Mouse (Mus musculus): ENCODE results near the gene Aqp2. TPM values are rescaled to one million over a fixed set of nuclear protein-coding genes. Genes with fewer than 3 reads are reported as not detected.
A peak's percentile ranks its signal among the peaks of the same experiment; 100 is the strongest.

Aqp2 gene
- polyA plus RNA-seq, 1 experiment from 2014 or later = not detected

DNA sequence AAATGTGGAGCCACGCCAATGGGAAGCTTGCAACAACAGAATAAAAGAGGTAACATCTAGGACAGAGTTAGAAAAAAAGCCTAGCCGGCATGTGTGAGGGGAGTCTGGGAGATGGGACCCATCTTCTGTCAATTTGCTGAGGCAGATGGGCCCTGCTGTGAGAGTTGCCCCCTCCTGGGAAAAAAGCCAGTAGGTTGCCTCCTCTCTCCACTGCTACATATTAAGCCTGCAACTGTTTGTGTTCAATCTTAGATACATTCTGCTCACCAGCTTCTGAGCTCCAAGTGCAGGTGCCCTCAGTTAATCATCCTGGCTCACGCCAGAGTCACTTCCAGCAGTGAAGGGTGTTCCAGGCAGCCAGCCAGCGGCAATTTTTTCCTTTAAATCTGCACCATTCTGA lies 41.0 kb downstream of the Aqp2 start:
- ATAC-seq (no peak), DNase-seq (ENCODE audit: low spot score) (no peak)
- Histone ChIP-seq H3K27me3 (replicated peaks; ENCODE audit: insufficient read depth, low read length) (no peaks in the 10 kb centered on the region), H3K4me2 (replicated peaks; ENCODE audit: low read depth, low read length) (no peak overlapping the region), H3K27ac (ENCODE audit: low read length) (no peak overlapping the region), H3K4me3 (ENCODE audit: low read depth, low read length) (no peak overlapping the region), H3K9me3 (ENCODE audit: low read length) (no peaks in the 10 kb centered on the region), H3K36me3 (ENCODE audit: insufficient read depth, low read length) (no peaks in the 10 kb centered on the region), H3K9ac (replicated peaks; ENCODE audit: low read depth) (no peak overlapping the region), H3K4me1 (ENCODE audit: insufficient read depth, low read depth, low read length) (peaks cover 3% of the 10 kb centered on the region; the same call in 1 of the 2 replicates)
- TF ChIP-seq EP300 (IDR thresholded peaks at IDR 0.05) (no peak), CTCF (IDR thresholded peaks at IDR 0.05) (no peak)
- 81% methylated on average over 4 of the region's 4 CpGs for WGBS

DNA sequence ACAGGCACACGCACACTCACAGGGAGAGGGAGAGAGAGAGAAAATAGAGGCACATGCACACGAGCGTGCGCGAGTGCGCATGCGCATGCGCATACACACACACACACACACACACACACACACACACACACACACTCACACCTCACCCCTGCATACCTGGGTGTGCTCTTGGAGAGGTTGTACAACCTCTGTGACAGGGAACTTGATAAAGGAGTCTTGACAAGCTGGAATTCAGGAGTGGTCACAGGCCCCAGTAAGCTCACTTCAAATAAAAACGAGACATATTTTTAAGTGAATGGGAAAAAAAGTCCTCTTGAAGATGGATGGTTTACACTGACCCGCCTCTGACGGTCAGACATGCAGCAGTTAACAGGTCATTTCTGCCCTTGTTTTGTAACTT lies 43.2 kb downstream of the Aqp2 start:
- Histone ChIP-seq H3K9ac (replicated peaks; ENCODE audit: low read depth) (no peak overlapping the region), H3K4me3 (ENCODE audit: low read depth, low read length) (no peak overlapping the region), H3K4me2 (replicated peaks; ENCODE audit: low read depth, low read length) (no peak overlapping the region), H3K27ac (ENCODE audit: low read length) (no peak overlapping the region), H3K27me3 (replicated peaks; ENCODE audit: insufficient read depth, low read length) (no peaks in the 10 kb centered on the region), H3K9me3 (ENCODE audit: low read length) (no peaks in the 10 kb centered on the region), H3K36me3 (ENCODE audit: insufficient read depth, low read length) (0 out of 2 replicates have a peak, but pooled peaks cover 4% of the 10 kb centered on the region), H3K4me1 (ENCODE audit: insufficient read depth, low read depth, low read length) (no peaks in the 10 kb centered on the region)
- ATAC-seq (peak; percentile 91), DNase-seq (ENCODE audit: low spot score) (peak; percentile 42)
- 76% methylated on average over 11 of the region's 11 CpGs for WGBS
- TF ChIP-seq CTCF (IDR thresholded peaks at IDR 0.05) (no peak), EP300 (IDR thresholded peaks at IDR 0.05) (peak; percentile 65)

DNA sequence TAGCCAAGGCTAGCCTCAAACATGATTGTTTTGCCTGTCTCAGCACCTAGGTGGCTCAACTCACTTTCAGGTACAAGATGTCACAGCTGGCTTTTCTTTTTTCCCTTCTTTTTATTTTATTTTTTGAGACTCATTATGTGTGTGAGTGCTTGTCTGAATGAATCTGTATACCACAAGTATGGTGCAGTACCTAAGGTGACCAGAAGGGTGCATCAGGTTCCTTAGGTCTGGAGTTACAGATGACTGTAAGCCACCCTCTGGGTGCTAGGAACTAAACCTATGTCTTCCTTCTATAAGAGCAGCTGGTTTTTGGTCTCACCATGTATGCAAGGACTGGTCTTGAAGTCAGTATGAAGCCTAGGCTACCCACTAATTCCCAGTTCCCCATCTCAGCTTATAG lies 52.8 kb downstream of the Aqp2 start:
- Histone ChIP-seq H3K4me3 (ENCODE audit: low read depth, low read length) (no peak overlapping the region), H3K9me3 (ENCODE audit: low read length) (no peaks in the 10 kb centered on the region), H3K36me3 (ENCODE audit: insufficient read depth, low read length) (peaks cover 6% of the 10 kb centered on the region; the same call in 1 of the 2 replicates), H3K9ac (replicated peaks; ENCODE audit: low read depth) (no peak overlapping the region), H3K4me2 (replicated peaks; ENCODE audit: low read depth, low read length) (no peak overlapping the region), H3K4me1 (ENCODE audit: insufficient read depth, low read depth, low read length) (no peaks in the 10 kb centered on the region), H3K27ac (ENCODE audit: low read length) (no peak overlapping the region), H3K27me3 (replicated peaks; ENCODE audit: insufficient read depth, low read length) (no peaks in the 10 kb centered on the region)
- no peak for ATAC-seq
- DNase-seq (ENCODE audit: low spot score) = no peak
- TF ChIP-seq CTCF (IDR thresholded peaks at IDR 0.05) (peak; percentile 58), EP300 (IDR thresholded peaks at IDR 0.05) (no peak)

Other genes with a start within 250 kb of the Aqp2 start
- 25.8 and 30.7 TPM in 2 replicates for gene Fmnl3, start 208.6 kb upstream of the Aqp2 start, polyA plus RNA-seq (2015; fragmentation: Nextera tagmentation; extraction: Ambion mirVana)
- gene Tmbim6, start 186.2 kb upstream of the Aqp2 start, polyA plus RNA-seq (2015; fragmentation: Nextera tagmentation; extraction: Ambion mirVana) = 669 and 693 TPM in 2 replicates
- 5.2 and 6.0 TPM in 2 replicates for gene Nckap5l, start 121.3 kb upstream of the Aqp2 start, polyA plus RNA-seq (2015; fragmentation: Nextera tagmentation; extraction: Ambion mirVana)
- 11.2 and 11.5 TPM in 2 replicates for gene Bcdin3d, start 104.3 kb upstream of the Aqp2 start, polyA plus RNA-seq (2015; fragmentation: Nextera tagmentation; extraction: Ambion mirVana)
- 0.81 and 0.95 TPM in 2 replicates for gene Faim2, start 50.9 kb upstream of the Aqp2 start, polyA plus RNA-seq (2015; fragmentation: Nextera tagmentation; extraction: Ambion mirVana)
- gene Aqp5, start 11.7 kb downstream of the Aqp2 start, polyA plus RNA-seq (2015; fragmentation: Nextera tagmentation; extraction: Ambion mirVana) = 551 and 593 TPM in 2 replicates
- gene Aqp6, start 22.3 kb downstream of the Aqp2 start, polyA plus RNA-seq (2015; fragmentation: Nextera tagmentation; extraction: Ambion mirVana) = not detected in 2 replicates
- 7.5 and 10.9 TPM in 2 replicates for gene Racgap1, start 72.6 kb downstream of the Aqp2 start, polyA plus RNA-seq (2015; fragmentation: Nextera tagmentation; extraction: Ambion mirVana)
- 1.3 TPM in 2 replicates for gene Asic1, start 91.3 kb downstream of the Aqp2 start, polyA plus RNA-seq (2015; fragmentation: Nextera tagmentation; extraction: Ambion mirVana)
- gene Smarcd1, start 123.1 kb downstream of the Aqp2 start, polyA plus RNA-seq (2015; fragmentation: Nextera tagmentation; extraction: Ambion mirVana) = 19.7 and 20.4 TPM in 2 replicates
- 3.2 TPM in 1 of 2 replicates, not detected in the other for gene Gm17349, start 126.4 kb downstream of the Aqp2 start, polyA plus RNA-seq (2015; fragmentation: Nextera tagmentation; extraction: Ambion mirVana)
- 10.0 and 13.2 TPM in 2 replicates for gene Gpd1, start 138.5 kb downstream of the Aqp2 start, polyA plus RNA-seq (2015; fragmentation: Nextera tagmentation; extraction: Ambion mirVana)
- 197 and 206 TPM in 2 replicates for gene Cox14, start 146.6 kb downstream of the Aqp2 start, polyA plus RNA-seq (2015; fragmentation: Nextera tagmentation; extraction: Ambion mirVana)
- gene Cers5, start 193.8 kb downstream of the Aqp2 start, polyA plus RNA-seq (2015; fragmentation: Nextera tagmentation; extraction: Ambion mirVana) = 67.1 and 71.5 TPM in 2 replicates

Data from lung, postnatal 0 days (tissue).